Mouse (Mus musculus): ENCODE results near the gene Prickle2. TPM values are rescaled to one million over a fixed set of nuclear protein-coding genes. Genes with fewer than 3 reads are reported as not detected.

The Prickle2 gene
- 13.6 and 16.3 TPM in 2 replicates for polyA plus RNA-seq (2015; fragmentation: Nextera tagmentation; extraction: Ambion mirVana)

DNA sequence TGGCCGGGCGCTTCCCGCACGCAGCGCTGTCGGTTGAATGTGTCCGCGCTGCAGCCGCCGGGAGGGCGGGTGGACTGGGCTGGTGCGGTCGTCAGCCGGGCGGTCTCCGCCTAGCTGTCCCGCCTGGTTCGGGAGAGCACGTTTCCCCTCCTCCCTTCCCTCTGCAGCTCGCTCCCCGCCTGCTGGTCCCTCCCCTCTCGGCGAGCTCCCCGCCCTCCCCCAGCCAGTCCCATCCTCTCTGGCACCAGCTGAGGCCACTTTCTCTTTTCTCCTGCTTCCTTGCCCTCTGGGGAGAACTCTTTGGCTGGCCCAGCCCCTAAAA is at the start of gene Prickle2:
Gene Prickle2 (minus strand): TSS at position 11 of the 322 bp plus-strand sequence.
- H3K36me3 ChIP-seq (ENCODE audit: control insufficient read depth, insufficient read depth, low read length): no peaks in the 10 kb centered on the region
- H3K27me3 ChIP-seq (replicated peaks; ENCODE audit: control insufficient read depth, insufficient read depth, low read length): no peaks in the 10 kb centered on the region
- peak within 1 kb of the TSS; percentile 76 for H3K4me3 ChIP-seq (ENCODE audit: low read length)
- 0% methylated on average over 21 of the region's 24 CpGs for WGBS
- H3K4me2 ChIP-seq (ENCODE audit: low read length): peak within 1 kb of the TSS; percentile 94
- ATAC-seq: peak; percentile 92
- peaks cover 9% of the 10 kb centered on the region; the same call in 1 of the 2 replicates for H3K4me1 ChIP-seq (ENCODE audit: control insufficient read depth, insufficient read depth, low read depth, low read length)
- peak within 1 kb of the TSS; percentile 79 for H3K9ac ChIP-seq (ENCODE audit: low read depth, low read length)
- H3K27ac ChIP-seq (ENCODE audit: low read depth, low read length): peak within 1 kb of the TSS; percentile 63
- H3K9me3 ChIP-seq (ENCODE audit: control insufficient read depth, low read length): no peaks in the 10 kb centered on the region

DNA sequence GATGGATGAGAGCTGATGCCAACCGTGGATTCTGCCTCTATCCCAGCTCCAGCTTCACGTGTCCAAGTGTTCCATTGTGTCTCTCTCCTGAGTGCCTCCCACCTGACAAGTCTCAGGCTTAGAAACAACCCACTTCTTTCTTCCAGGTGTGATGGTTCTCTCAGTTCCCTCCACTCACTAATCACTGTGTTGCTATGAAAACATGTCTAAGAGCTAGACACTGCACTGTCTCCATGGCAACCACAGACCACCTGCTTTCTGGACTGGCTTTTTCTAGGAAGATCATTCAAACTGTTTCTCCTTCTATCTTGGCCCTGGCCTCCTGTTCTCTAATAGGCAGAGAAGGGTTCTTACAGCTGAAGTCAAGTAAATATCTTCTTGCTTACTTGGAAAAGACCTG is 46.8 kb upstream of the Prickle2 start:
- Histone ChIP-seq H3K27ac (ENCODE audit: low read depth, low read length) (no peak overlapping the region), H3K9ac (ENCODE audit: low read depth, low read length) (no peak overlapping the region), H3K4me2 (ENCODE audit: low read length) (no peak overlapping the region), H3K4me3 (ENCODE audit: low read length) (no peak overlapping the region), H3K9me3 (ENCODE audit: control insufficient read depth, low read length) (no peaks in the 10 kb centered on the region), H3K27me3 (replicated peaks; ENCODE audit: control insufficient read depth, insufficient read depth, low read length) (no peaks in the 10 kb centered on the region), H3K4me1 (ENCODE audit: control insufficient read depth, insufficient read depth, low read depth, low read length) (peaks cover 2% of the 10 kb centered on the region; the same call in 1 of the 2 replicates), H3K36me3 (ENCODE audit: control insufficient read depth, insufficient read depth, low read length) (no peaks in the 10 kb centered on the region)
- WGBS: 82% methylated on average over 2 of the region's 2 CpGs
- peak; percentile 80 for ATAC-seq

- H3K36me3 ChIP-seq (ENCODE audit: control insufficient read depth, insufficient read depth, low read length): no peaks in the 10 kb centered on the region
- no peak overlapping the region for H3K4me2 ChIP-seq (ENCODE audit: low read length)
- H3K27ac ChIP-seq (ENCODE audit: low read depth, low read length): no peak overlapping the region
- H3K27me3 ChIP-seq (replicated peaks; ENCODE audit: control insufficient read depth, insufficient read depth, low read length): no peaks in the 10 kb centered on the region
- 66% methylated on average over 4 of the region's 4 CpGs for WGBS
- no peaks in the 10 kb centered on the region for H3K9me3 ChIP-seq (ENCODE audit: control insufficient read depth, low read length)
- ATAC-seq: no peak
- no peak overlapping the region for H3K4me3 ChIP-seq (ENCODE audit: low read length)
- H3K4me1 ChIP-seq (ENCODE audit: control insufficient read depth, insufficient read depth, low read depth, low read length): peaks cover 2% of the 10 kb centered on the region; the same call in 1 of the 2 replicates
- no peak overlapping the region for H3K9ac ChIP-seq (ENCODE audit: low read depth, low read length)
These were observed 43.5 kb upstream of the Prickle2 start for GRCm38 (mm10) chr6:92749420-92749819.

- peak overlapping the region; percentile 11; the same call in 1 of the 2 replicates for H3K4me3 ChIP-seq (ENCODE audit: low read length)
- H3K36me3 ChIP-seq (ENCODE audit: control insufficient read depth, insufficient read depth, low read length): no peaks in the 10 kb centered on the region
- 13% methylated on average over 11 of the region's 11 CpGs for WGBS
- no peaks in the 10 kb centered on the region for H3K9me3 ChIP-seq (ENCODE audit: control insufficient read depth, low read length)
- peak; percentile 83 for ATAC-seq
- no peaks in the 10 kb centered on the region; the same call in 1 of the 2 replicates for H3K27me3 ChIP-seq (replicated peaks; ENCODE audit: control insufficient read depth, insufficient read depth, low read length)
- H3K27ac ChIP-seq (ENCODE audit: low read depth, low read length): no peak overlapping the region; the same call in 1 of the 2 replicates
- H3K9ac ChIP-seq (ENCODE audit: low read depth, low read length): peak overlapping the region; percentile 48
- no peaks in the 10 kb centered on the region; the same call in 1 of the 2 replicates for H3K4me1 ChIP-seq (ENCODE audit: control insufficient read depth, insufficient read depth, low read depth, low read length)
- H3K4me2 ChIP-seq (ENCODE audit: low read length): peak overlapping the region; percentile 55
These were observed 37.6 kb upstream of the Prickle2 start for GRCm38 (mm10) chr6:92743605-92744004.

DNA sequence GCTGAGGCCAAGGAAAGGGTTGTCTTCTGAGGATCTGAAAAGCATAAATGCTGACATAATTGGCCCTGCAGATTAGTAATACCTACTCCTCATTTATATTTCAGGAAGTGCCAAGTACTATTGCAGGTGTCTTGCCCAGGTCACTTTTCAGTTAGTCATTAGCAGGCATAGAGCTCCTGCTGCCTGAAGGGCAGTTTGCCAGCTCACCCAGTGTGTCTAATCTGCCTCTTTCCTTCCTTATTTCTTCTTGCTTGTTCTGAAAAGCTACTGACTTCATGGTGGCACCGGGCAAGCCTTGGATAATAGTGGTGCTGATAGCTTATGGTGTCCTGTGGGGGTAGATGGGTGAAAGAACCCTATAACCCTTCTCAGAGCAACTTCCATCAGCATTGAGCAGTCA is 31.2 kb upstream of the Prickle2 start:
- no peak overlapping the region for H3K27ac ChIP-seq (ENCODE audit: low read depth, low read length)
- H3K9ac ChIP-seq (ENCODE audit: low read depth, low read length): no peak overlapping the region
- no peaks in the 10 kb centered on the region; the same call in 1 of the 2 replicates for H3K27me3 ChIP-seq (replicated peaks; ENCODE audit: control insufficient read depth, insufficient read depth, low read length)
- WGBS: 74% methylated on average over 1 of the region's 1 CpGs
- H3K4me1 ChIP-seq (ENCODE audit: control insufficient read depth, insufficient read depth, low read depth, low read length): no peaks in the 10 kb centered on the region
- no peak overlapping the region for H3K4me2 ChIP-seq (ENCODE audit: low read length)
- no peak overlapping the region for H3K4me3 ChIP-seq (ENCODE audit: low read length)
- no peak for ATAC-seq
- no peaks in the 10 kb centered on the region for H3K36me3 ChIP-seq (ENCODE audit: control insufficient read depth, insufficient read depth, low read length)
- 0 out of 2 replicates have a peak, but pooled peaks cover 10% of the 10 kb centered on the region for H3K9me3 ChIP-seq (ENCODE audit: control insufficient read depth, low read length)

DNA sequence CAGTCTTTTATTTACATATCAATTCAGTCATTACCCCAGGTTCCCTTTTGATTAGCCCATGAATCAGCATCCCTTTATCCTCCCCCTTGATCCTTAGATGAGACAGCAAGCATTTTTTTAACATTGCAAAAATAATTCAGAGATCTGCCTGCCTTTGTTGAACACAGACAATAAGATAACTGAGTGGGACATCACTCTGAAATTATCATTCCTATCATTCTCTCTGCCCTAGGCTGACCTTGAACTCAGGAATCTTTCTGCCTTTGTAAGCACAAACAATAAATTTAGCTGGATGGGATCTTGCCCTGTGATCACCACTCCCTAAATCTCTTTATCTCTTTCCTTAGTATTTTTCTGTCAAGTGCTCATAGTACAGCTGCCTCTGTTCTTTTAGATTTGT is 27.7 kb upstream of the Prickle2 start:
- Histone ChIP-seq H3K4me2 (ENCODE audit: low read length) (no peak overlapping the region), H3K4me1 (ENCODE audit: control insufficient read depth, insufficient read depth, low read depth, low read length) (peaks cover 2% of the 10 kb centered on the region), H3K36me3 (ENCODE audit: control insufficient read depth, insufficient read depth, low read length) (no peaks in the 10 kb centered on the region), H3K4me3 (ENCODE audit: low read length) (no peak overlapping the region), H3K27me3 (replicated peaks; ENCODE audit: control insufficient read depth, insufficient read depth, low read length) (no peaks in the 10 kb centered on the region), H3K27ac (ENCODE audit: low read depth, low read length) (no peak overlapping the region), H3K9me3 (ENCODE audit: control insufficient read depth, low read length) (0 out of 2 replicates have a peak, but pooled peaks cover 10% of the 10 kb centered on the region), H3K9ac (ENCODE audit: low read depth, low read length) (no peak overlapping the region)
- ATAC-seq: no peak

DNA sequence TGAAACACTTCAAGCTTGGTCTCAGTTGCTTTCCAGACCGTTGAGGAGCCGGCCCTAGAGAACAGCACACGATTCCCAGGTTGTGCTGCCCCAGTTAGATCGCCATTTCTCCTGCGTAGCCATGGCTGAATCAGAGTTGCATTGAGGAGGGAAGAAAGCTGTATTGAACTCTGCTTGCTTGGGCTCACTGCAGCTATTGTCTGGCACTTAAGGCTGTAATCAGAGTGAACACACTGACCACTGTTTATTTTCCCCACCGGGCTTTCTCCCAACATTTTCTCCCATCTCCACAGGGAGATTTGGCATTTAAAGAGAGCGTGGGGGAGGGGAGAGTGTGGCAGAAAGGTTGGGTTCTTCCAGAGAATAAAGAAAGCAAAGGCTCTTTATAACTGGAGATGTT is 22.6 kb upstream of the Prickle2 start:
- H3K27ac ChIP-seq (ENCODE audit: low read depth, low read length): peak overlapping the region; percentile 30; the same call in 1 of the 2 replicates
- no peaks in the 10 kb centered on the region for H3K27me3 ChIP-seq (replicated peaks; ENCODE audit: control insufficient read depth, insufficient read depth, low read length)
- peak overlapping the region; percentile 9 for H3K4me2 ChIP-seq (ENCODE audit: low read length)
- no peaks in the 10 kb centered on the region for H3K36me3 ChIP-seq (ENCODE audit: control insufficient read depth, insufficient read depth, low read length)
- peak; percentile 63 for ATAC-seq
- H3K4me1 ChIP-seq (ENCODE audit: control insufficient read depth, insufficient read depth, low read depth, low read length): peaks cover 17% of the 10 kb centered on the region
- 0 out of 2 replicates have a peak, but pooled peaks cover 4% of the 10 kb centered on the region for H3K9me3 ChIP-seq (ENCODE audit: control insufficient read depth, low read length)
- H3K9ac ChIP-seq (ENCODE audit: low read depth, low read length): peak overlapping the region; percentile 0
- no peak overlapping the region for H3K4me3 ChIP-seq (ENCODE audit: low read length)
- WGBS: 39% methylated on average over 7 of the region's 7 CpGs

- no peaks in the 10 kb centered on the region for H3K36me3 ChIP-seq (ENCODE audit: control insufficient read depth, insufficient read depth, low read length)
- H3K27ac ChIP-seq (ENCODE audit: low read depth, low read length): peak overlapping the region; percentile 30; the same call in 1 of the 2 replicates
- peaks cover 17% of the 10 kb centered on the region for H3K4me1 ChIP-seq (ENCODE audit: control insufficient read depth, insufficient read depth, low read depth, low read length)
- no peaks in the 10 kb centered on the region for H3K27me3 ChIP-seq (replicated peaks; ENCODE audit: control insufficient read depth, insufficient read depth, low read length)
- 0 out of 2 replicates have a peak, but pooled peaks cover under 1% of the 10 kb centered on the region for H3K9me3 ChIP-seq (ENCODE audit: control insufficient read depth, low read length)
- peak; percentile 61 for ATAC-seq
- no peak overlapping the region for H3K4me3 ChIP-seq (ENCODE audit: low read length)
- peak overlapping the region; percentile 9 for H3K4me2 ChIP-seq (ENCODE audit: low read length)
- H3K9ac ChIP-seq (ENCODE audit: low read depth, low read length): peak overlapping the region; percentile 0; the same call in 1 of the 2 replicates
- WGBS: 3% methylated on average over 10 of the region's 10 CpGs
These were observed 22.1 kb upstream of the Prickle2 start for GRCm38 (mm10) chr6:92728084-92728483.

DNA sequence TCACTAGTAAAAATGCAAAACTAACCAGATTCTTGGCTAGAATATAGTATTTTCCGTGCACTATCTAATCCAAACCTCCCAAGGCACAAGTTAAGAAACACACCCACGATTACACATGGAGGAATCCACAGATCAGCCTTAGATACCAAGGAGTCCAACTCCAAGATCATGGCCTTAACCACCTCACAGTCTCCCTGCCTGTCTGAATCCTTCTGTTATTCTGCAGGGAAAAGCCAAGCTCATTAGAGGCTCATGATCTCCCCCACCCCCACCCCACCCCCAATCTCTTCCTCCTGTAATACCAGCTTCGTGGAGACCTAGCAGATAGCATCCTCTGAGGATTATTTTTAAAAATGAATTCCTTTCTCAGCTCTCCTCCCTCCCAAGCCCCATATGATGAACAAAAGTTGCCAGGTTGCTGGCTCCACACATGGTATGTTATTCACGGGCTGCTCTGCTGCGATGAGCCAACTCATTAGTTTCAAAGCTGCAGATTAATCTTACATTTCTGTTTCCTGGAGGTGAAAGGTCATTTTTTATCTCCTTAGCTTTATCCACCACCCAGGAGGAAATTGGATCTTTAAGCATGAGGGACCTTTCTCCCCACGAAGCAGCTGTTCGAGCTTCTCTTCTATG is 21.5 kb upstream of the Prickle2 start:
- ATAC-seq: no peak
- Histone ChIP-seq H3K9ac (ENCODE audit: low read depth, low read length) (no peak overlapping the region), H3K4me2 (ENCODE audit: low read length) (no peak overlapping the region), H3K9me3 (ENCODE audit: control insufficient read depth, low read length) (no peaks in the 10 kb centered on the region), H3K4me3 (ENCODE audit: low read length) (no peak overlapping the region), H3K4me1 (ENCODE audit: control insufficient read depth, insufficient read depth, low read depth, low read length) (peaks cover 17% of the 10 kb centered on the region), H3K36me3 (ENCODE audit: control insufficient read depth, insufficient read depth, low read length) (no peaks in the 10 kb centered on the region), H3K27me3 (replicated peaks; ENCODE audit: control insufficient read depth, insufficient read depth, low read length) (no peaks in the 10 kb centered on the region), H3K27ac (ENCODE audit: low read depth, low read length) (no peak overlapping the region)
- 18% methylated on average over 7 of the region's 7 CpGs for WGBS
